ENCODE assay signal across 8 mouse cellular contexts in genomic region chr13:9846543-9847434, GRCm38 (mm10).
DNase-seq lines count a peak whose midpoint lies in the region; ATAC-seq lines count a peak whose summit lies in the region.

No protein-coding gene starts in this region.

- ATAC-seq in forebrain, embryonic 13.5 days: peak; percentile 92
- peak; percentile 95 to 98 for ATAC-seq in hematopoietic stem cell, adult 5-6 weeks (replicated peaks in 1 of 2; ENCODE audit: insufficient read depth in 1 of 2, low FRiP score in 2 of 2, low TSS enrichment in 1 of 2, low read depth in 1 of 2, poor library complexity in 2 of 2, severe bottlenecking in 2 of 2)

- no peak overlapping the region for H3K27ac ChIP-seq in forebrain, embryonic 13.5 days

- no peaks in the 10 kb centered on the region for H3K27me3 ChIP-seq in forebrain, embryonic 13.5 days

- 0 out of 2 replicates have a peak overlapping the region, but pooled peaks have one; percentile 23 for H3K4me2 ChIP-seq in forebrain, embryonic 13.5 days

- H3K9ac ChIP-seq in forebrain, embryonic 13.5 days: no peak overlapping the region

- no peak overlapping the region for H3K4me3 ChIP-seq in forebrain, embryonic 13.5 days

- no peaks in the 10 kb centered on the region for H3K9me3 ChIP-seq in forebrain, embryonic 13.5 days (replicated peaks)

- DNase-seq in ES-CJ7 (ENCODE audit: low read depth, low spot score): peak; percentile 37
- peak; percentile 23 for DNase-seq in c-Kit-positive CD71-negative TER-119-negative erythroid progenitor cells, embryonic 14.5 days (ENCODE audit: low read depth)
- DNase-seq in layer of hippocampus, adult 18-20 months (ENCODE audit: low spot score in 2 of 2): peak; percentile 42 to 75
- peak; percentile 69 for DNase-seq in lung, postnatal 10 days
- DNase-seq in retina, adult 2 months (ENCODE audit: low read depth, low spot score): peak; percentile 50
- DNase-seq in urinary bladder, postnatal 10 days (ENCODE audit: low spot score): peak; percentile 18

- 30% methylated on average over 14 of the region's 14 CpGs for WGBS in forebrain, embryonic 13.5 days

- no peaks in the 10 kb centered on the region for H3K36me3 ChIP-seq in forebrain, embryonic 13.5 days (ENCODE audit: poor library complexity, severe bottlenecking)

- H3K4me1 ChIP-seq in forebrain, embryonic 13.5 days: no peaks in the 10 kb centered on the region

Comparison
In these comparisons a context has a peak if more than half of its experiments do, and no peak if none do; other contexts are left out.
1. DNase-seq: peak in every context shown above with its lines; median percentile 69 in lung, postnatal 10 days; 58 in layer of hippocampus, adult 18-20 months; 50 in retina, adult 2 months; 37 in ES-CJ7; 23 in c-Kit-positive CD71-negative TER-119-negative erythroid progenitor cells, embryonic 14.5 days; 18 in urinary bladder, postnatal 10 days.